Mouse (Mus musculus) hindbrain, embryonic 15.5 days (tissue): Measurements from ENCODE around the gene Rbm34. TPM values are rescaled to one million over a fixed set of nuclear protein-coding genes. Genes with fewer than 3 reads are reported as not detected.
"Not testable (repeated sequence)": the region's sequence is repeated elsewhere in the genome, so short reads cannot be mapped to it uniquely, and the experiment has no call there.

Source experiments
- ATAC-seq: fragments of 200-750 bp; cut with Nextera tagmentation; 2 replicates; pipeline ENCODE4 v1.8.0; 2017; ENCODE audit warnings: low read depth, moderate number of reproducible peaks, moderate TSS enrichment; ENCODE audit not compliant: low FRiP score
- H3K27ac ChIP-seq: fragments of 300-500 bp; sonication (generic); replicated peaks from 2 replicates; pipeline ENCODE4 v1.5.1; 2015; ENCODE audit warnings: mild to moderate bottlenecking, inconsistent platforms
- H3K27me3 ChIP-seq: fragments of 300-500 bp; sonication (generic); 2 replicates; pipeline ENCODE4 v1.6.1; 2015; ENCODE audit warnings: control low read depth, inconsistent platforms
- H3K36me3 ChIP-seq: fragments of 300-500 bp; sonication (generic); 2 replicates; pipeline ENCODE4 v1.6.1; 2015; ENCODE audit warnings: control low read depth, inconsistent platforms
- H3K4me1 ChIP-seq: fragments of 300-500 bp; sonication (generic); replicated peaks from 2 replicates; pipeline ENCODE4 v1.6.1; 2015; ENCODE audit warnings: control low read depth, inconsistent platforms
- H3K4me2 ChIP-seq: fragments of 300-500 bp; sonication (generic); 2 replicates; pipeline ENCODE4 v1.6.1; 2015; ENCODE audit warnings: moderate library complexity, mild to moderate bottlenecking, inconsistent platforms
- H3K4me3 ChIP-seq: fragments of 300-500 bp; sonication (generic); 2 replicates; pipeline ENCODE4 v1.5.1; 2015; ENCODE audit warnings: mild to moderate bottlenecking, inconsistent platforms
- H3K9ac ChIP-seq: fragments of 300-500 bp; sonication (generic); 2 replicates; pipeline ENCODE4 v1.6.1; 2015; ENCODE audit warnings: inconsistent platforms
- H3K9me3 ChIP-seq: fragments of 300-500 bp; sonication (generic); 2 replicates; pipeline ENCODE4 v1.6.1; 2016; ENCODE audit warnings: control low read depth, inconsistent platforms
- WGBS: fragments of 180-500 bp; shearing (Covaris S2); methylation state at CpG from one replicate; pipeline ENCODE4 v1.1.7; 2015; 5-methylcytosine and 5-hydroxymethylcytosine counted together
- polyA plus RNA-seq: library from polyadenylated mRNA; unstranded; fragments of >200 nt; fragmentation: Nextera tagmentation; extraction: Ambion mirVana; gene quantifications from 2 replicates; pipeline ENCODE4 v1.2.1, GENCODE M21; 2015

Gene Rbm34
- polyA plus RNA-seq = 23.7 and 25.2 TPM in 2 replicates

DNA sequence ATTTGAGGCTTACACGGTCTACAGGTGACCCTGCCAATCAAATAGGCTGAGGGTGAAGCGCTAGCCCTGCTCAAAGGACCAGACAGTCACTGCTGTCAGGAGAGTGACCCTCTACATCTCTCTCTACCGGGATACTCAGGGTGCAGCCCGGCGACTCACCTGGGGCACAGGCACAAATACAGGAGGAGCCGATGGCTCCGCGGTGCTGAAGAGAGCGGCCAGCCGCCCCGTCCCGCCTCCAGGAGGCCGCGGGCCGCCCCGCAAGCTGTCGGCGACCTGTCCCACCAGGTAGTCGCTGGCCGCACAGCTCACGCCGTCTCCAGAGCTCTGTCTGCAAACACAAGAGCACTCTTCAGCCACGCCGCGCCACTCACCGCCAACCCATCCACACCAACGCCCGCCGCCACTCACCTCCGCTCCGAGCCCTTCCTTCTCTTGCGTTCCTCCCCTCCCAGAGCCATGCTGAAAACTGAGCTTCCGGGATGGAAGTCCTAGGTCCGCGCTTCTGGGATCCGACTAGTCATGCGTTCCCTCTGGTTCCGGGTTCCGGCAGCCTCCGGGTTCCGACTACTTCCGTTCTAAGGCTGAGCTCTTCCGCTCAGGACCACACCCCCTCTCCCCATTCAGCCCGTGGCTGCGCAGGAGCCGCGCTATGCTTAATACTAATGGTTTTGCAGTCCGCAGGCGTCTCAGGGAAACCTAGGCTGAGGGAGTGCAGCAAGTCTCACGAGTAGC, at the start of gene Rbm34:
Gene Rbm34 (minus strand): TSS at position 493 of the 735 bp plus-strand sequence.
- H3K36me3 ChIP-seq = peaks cover 20% of the 10 kb centered on the region
- peak within 1 kb of the TSS; percentile 67 for H3K4me2 ChIP-seq
- H3K9ac ChIP-seq = peak within 1 kb of the TSS; percentile 71
- H3K27ac ChIP-seq = peak within 1 kb of the TSS; percentile 86
- no peaks in the 10 kb centered on the region for H3K27me3 ChIP-seq
- peak within 1 kb of the TSS; percentile 80 for H3K4me3 ChIP-seq
- peaks cover 19% of the 10 kb centered on the region for H3K4me1 ChIP-seq
- WGBS = under 1% methylated on average over 50 of the region's 50 CpGs
- H3K9me3 ChIP-seq = no peaks in the 10 kb centered on the region
- ATAC-seq = peak; percentile 97

DNA sequence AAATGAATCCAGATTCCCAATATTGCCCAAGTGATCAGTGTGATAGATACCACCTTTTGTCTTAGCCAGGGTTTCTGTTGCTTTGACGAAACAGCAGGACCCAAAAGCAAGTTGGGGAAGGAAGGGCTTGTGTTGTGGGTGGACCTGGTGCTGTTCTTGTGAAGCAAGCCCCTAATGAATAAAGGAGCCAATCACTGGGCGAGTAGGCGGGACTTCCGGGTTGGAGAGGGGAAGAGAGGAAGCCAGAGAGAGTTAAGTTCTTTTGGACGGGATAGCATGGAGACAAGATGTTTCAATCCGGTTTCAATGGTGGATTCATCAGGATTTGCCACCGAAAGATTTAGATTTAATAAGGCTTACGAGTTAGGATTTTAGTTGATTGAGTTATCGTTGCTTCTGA, 40.8 kb upstream of the Rbm34 start:
- Histone ChIP-seq H3K9me3 (no peaks in the 10 kb centered on the region), H3K27me3 (no peaks in the 10 kb centered on the region), H3K4me2 (no peak overlapping the region), H3K36me3 (no peaks in the 10 kb centered on the region), H3K27ac (no peak overlapping the region), H3K4me1 (no peaks in the 10 kb centered on the region), H3K4me3 (no peak overlapping the region), H3K9ac (no peak overlapping the region)
- no peak for ATAC-seq
- WGBS = 49% methylated on average over 9 of the region's 9 CpGs

DNA sequence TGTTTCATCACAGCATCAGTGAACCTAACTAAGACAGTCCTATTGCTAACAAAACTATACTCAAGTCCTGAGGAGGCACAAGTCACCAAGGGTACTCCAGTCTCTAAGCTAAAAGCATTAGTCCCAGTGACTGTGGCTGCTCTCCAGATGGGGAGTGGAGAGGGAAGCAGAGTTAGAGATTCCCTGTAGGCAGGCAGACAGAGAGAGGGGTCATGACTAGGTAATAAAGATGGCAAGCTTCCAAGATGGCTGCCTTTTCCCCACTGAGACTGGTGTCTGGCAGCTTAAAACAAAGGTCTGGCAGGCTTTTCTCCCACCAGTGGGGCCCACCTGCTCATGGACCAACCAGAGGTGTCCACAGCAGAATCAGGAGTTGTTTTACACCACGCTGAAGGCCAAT, 23.6 kb upstream of the Rbm34 start:
- no peaks in the 10 kb centered on the region for H3K4me1 ChIP-seq
- H3K27me3 ChIP-seq = no peaks in the 10 kb centered on the region
- no peaks in the 10 kb centered on the region for H3K9me3 ChIP-seq
- no peak for ATAC-seq
- no peak overlapping the region for H3K27ac ChIP-seq
- no peak overlapping the region for H3K9ac ChIP-seq
- H3K4me3 ChIP-seq = no peak overlapping the region
- H3K36me3 ChIP-seq = no peaks in the 10 kb centered on the region
- whole genome bisulfite sequencing = 56% methylated on average over 1 of the region's 1 CpGs
- H3K4me2 ChIP-seq = no peak overlapping the region

DNA sequence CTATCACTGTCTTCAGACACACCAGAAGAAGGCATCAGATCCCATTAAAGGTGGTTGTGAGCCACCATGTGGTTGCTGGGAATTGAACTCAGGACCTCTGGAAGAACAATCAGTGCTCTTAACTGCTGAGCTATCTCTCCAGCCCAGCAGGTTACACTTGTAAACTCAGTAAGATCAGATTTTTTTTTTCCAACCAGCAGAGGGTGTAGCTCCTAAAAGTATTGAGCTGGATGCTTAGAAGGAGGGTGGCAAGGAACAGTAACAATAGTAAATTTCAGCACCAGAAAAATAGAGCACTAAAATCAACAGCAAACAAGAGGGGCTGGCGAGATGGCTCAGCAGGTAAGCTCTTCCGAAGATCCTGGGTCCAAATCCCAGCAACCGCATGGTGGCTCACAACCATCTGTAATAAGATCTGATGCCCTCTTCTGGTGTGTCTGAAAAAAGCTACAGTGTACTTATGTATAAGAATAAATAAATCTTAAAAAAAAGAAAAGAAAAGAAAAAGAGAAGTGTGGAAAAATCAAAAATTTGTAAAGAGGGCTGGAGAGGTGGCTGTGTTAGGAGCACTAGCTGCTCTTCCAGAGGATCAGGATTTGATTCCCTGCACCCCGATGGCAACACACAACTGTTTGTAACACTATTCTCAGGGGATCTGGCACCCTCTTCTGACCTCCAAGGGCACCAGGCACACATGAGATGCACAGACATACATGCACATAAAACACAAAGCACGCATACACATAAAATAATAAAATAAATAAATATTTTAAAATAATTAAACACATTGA, 18.7 kb upstream of the Rbm34 start:
- H3K9ac ChIP-seq = no peak overlapping the region
- no peak overlapping the region for H3K4me3 ChIP-seq
- WGBS = 78% methylated on average over 5 of the region's 5 CpGs
- no peaks in the 10 kb centered on the region for H3K36me3 ChIP-seq
- no peak for ATAC-seq
- H3K27ac ChIP-seq = no peak overlapping the region
- H3K27me3 ChIP-seq = no peaks in the 10 kb centered on the region
- no peaks in the 10 kb centered on the region for H3K9me3 ChIP-seq
- H3K4me2 ChIP-seq = no peak overlapping the region
- H3K4me1 ChIP-seq = peaks cover 4% of the 10 kb centered on the region; the same call in 1 of the 2 replicates

DNA sequence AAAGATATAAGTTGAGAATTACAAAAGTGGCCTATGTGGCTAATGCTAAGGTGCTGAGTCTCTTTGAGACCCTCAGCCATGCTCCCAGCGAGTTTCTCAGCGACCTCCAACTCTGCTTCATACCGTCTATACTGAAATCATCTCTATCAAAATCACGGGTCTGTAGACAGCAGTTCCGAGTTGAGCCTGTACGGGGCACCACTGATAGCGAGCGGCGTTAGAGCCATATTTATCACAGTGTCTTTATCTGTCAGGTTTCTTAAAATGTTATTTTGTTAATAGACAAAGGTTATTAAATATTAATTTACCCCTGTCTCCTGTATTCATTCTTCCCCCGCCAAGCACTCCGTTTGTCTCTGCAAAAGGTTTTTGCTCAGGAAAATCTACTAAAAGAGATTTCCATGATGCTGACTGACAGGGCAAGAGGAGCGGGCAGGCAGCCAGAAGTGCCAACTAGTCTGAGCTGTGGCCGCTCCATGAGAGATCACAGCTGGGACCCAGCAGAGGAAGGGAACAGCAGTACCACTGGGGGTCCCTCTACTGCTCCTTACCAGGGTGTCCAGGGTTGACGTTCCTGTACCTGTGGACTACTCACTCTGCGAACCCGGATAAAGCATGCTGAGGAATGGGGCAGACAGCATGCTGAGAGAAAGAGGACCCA, 17.6 kb upstream of the Rbm34 start:
- Histone ChIP-seq H3K4me3 (no peak overlapping the region), H3K4me1 (peaks cover 4% of the 10 kb centered on the region; the same call in 1 of the 2 replicates), H3K27ac (no peak overlapping the region), H3K27me3 (no peaks in the 10 kb centered on the region), H3K36me3 (no peaks in the 10 kb centered on the region), H3K9me3 (no peaks in the 10 kb centered on the region), H3K9ac (no peak overlapping the region), H3K4me2 (no peak overlapping the region)
- ATAC-seq = no peak
- WGBS = 58% methylated on average over 16 of the region's 16 CpGs

DNA sequence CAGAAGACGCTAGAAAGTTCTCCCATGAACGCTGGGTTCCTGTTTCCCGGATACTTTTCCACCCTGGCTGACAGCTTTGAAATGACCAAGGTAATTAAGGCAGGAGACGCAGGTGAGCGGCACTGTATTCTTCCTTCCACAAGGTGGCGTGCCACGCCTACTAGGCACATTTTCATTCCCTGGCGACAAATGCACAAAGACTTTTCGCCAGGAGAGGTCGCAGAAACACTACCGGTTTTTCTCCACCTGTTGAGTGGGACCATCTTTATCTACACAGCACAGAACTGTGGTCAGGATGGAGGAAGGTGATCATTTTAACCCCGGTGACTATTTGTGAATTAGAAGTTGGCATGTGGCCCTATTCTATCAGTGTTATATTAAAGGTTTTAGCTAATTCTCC, 15.6 kb upstream of the Rbm34 start:
- H3K36me3 ChIP-seq = no peaks in the 10 kb centered on the region
- peak overlapping the region; percentile 36 for H3K4me2 ChIP-seq
- H3K9ac ChIP-seq = no peak overlapping the region
- 3% methylated on average over 12 of the region's 12 CpGs for WGBS
- no peaks in the 10 kb centered on the region for H3K9me3 ChIP-seq
- peaks cover 4% of the 10 kb centered on the region; the same call in 1 of the 2 replicates for H3K4me1 ChIP-seq
- no peak overlapping the region for H3K4me3 ChIP-seq
- H3K27ac ChIP-seq = no peak overlapping the region
- H3K27me3 ChIP-seq = no peaks in the 10 kb centered on the region
- ATAC-seq = peak; percentile 54; the same call in 1 of the 2 replicates

DNA sequence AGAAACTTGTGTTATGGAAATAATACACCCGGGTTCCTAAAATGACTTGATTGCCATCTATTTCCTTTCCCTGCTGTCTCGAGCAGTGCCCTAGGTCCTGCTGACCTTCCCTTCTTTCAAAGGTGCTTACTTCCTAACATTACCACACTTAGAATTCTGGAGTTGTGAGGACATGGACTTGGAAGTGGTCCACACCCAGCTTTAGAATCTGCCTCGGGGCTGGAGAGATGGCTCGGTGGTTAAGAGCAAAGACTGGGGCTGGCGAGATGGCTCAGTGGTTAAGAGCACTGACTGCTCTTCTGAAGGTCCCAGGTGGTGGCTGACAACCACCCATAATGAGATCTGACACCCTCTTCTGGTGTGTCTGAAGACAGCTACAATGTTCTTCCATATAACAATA, 9.2 kb upstream of the Rbm34 start:
- H3K27ac ChIP-seq = no peak overlapping the region
- H3K36me3 ChIP-seq = no peaks in the 10 kb centered on the region
- 70% methylated on average over 5 of the region's 5 CpGs for WGBS
- H3K9ac ChIP-seq = no peak overlapping the region
- no peak overlapping the region for H3K4me3 ChIP-seq
- no peaks in the 10 kb centered on the region for H3K4me1 ChIP-seq
- H3K9me3 ChIP-seq = no peaks in the 10 kb centered on the region
- H3K4me2 ChIP-seq = no peak overlapping the region
- peaks cover 13% of the 10 kb centered on the region; the same call in 1 of the 2 replicates for H3K27me3 ChIP-seq
- ATAC-seq = no peak

DNA sequence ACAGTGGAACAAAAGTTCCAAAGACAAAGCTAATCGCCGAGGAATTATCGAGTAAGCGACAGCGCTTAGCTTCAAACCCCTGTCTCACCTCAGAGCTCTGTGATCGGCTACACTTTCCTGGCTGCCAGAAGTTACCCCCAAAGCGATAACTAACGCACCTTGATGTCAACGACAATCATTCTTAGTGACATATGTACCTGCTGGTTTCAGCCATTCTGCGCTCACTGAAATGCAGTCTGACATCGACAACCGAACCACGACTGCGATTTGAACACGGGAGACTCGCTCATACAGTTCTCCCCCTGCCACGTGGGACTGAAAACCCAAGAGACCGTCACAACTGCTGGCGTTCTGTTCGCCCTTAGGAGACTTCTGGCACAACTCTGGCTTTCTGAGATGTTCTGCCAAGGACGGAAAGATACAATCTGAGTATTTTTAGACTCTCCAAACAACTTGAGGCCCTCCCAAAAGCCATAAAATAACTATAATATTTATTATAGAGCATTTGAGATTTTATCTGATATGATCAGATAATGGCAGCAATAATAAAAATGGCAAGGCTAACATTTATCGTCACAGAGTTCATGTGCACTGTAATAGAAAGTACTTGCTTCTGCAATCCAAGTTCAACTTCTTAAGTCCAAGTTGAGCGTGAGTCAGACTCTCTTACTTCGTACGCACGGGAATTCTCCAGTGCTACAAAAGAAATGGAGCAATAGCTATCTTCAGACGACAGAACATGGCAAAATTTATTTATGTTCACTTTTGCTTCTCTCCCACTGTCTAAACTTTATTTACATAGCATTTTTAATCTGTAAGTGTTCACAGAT, 8.4 kb upstream of the Rbm34 start:
- Histone ChIP-seq H3K27me3 (peaks cover 13% of the 10 kb centered on the region; the same call in 1 of the 2 replicates), H3K4me2 (peak overlapping the region; percentile 36), H3K4me1 (no peaks in the 10 kb centered on the region), H3K9ac (no peak overlapping the region), H3K36me3 (no peaks in the 10 kb centered on the region), H3K9me3 (no peaks in the 10 kb centered on the region), H3K4me3 (peak overlapping the region; percentile 17; the same call in 1 of the 2 replicates), H3K27ac (no peak overlapping the region)
- ATAC-seq = no peak
- 26% methylated on average over 27 of the region's 27 CpGs for whole genome bisulfite sequencing

DNA sequence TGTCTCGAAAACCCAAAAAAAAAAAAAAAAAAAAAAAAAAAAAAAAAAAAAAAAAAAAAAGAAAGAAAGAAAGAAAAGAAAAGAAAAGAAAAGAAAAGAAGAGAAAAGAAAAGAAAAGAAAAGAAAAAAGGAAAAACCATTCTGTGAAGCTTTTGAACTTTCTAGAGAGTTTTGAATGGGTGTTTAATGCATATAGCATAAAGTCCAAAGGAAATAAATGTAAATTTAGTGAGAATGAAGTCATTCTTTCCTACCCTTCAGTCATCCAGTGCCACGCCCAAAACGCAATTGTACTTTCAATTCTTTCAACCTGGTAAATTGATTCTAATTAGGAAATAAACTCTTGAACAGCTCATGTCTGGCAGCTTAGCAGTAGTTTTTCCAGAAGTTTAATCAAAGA, 7.7 kb upstream of the Rbm34 start:
- H3K27ac ChIP-seq, H3K9me3 ChIP-seq, H3K4me1 ChIP-seq, H3K4me3 ChIP-seq, H3K4me2 ChIP-seq, ATAC-seq, H3K9ac ChIP-seq, H3K36me3 ChIP-seq: not testable (repeated sequence)
- H3K27me3 ChIP-seq = peaks cover 13% of the 10 kb centered on the region; the same call in 1 of the 2 replicates
- WGBS = 47% methylated on average over 3 of the region's 3 CpGs

DNA sequence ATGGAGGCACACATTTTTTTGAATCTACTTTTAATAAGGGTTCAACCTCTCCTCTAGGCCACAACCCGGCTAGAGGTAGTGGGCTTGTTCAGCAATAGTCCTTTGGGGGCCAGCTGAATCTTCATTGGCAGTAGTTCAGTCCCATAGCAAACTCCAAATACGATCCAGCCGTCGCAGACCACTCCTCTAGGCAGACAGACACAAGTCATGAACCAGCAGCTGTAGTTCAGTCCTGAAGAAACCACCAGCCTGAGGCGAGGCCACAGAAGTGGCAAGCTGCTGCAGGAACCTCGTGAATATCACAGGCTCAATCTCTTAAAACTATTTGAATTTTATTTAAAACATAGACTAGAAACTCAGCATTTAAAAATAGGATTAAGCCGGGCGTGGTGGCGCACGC, 7.2 kb upstream of the Rbm34 start:
- no peaks in the 10 kb centered on the region for H3K4me1 ChIP-seq
- H3K9me3 ChIP-seq = no peaks in the 10 kb centered on the region
- no peak overlapping the region for H3K27ac ChIP-seq
- H3K4me3 ChIP-seq = no peak overlapping the region
- ATAC-seq = no peak
- no peak overlapping the region for H3K9ac ChIP-seq
- WGBS = 82% methylated on average over 10 of the region's 10 CpGs
- H3K4me2 ChIP-seq = no peak overlapping the region
- no peaks in the 10 kb centered on the region for H3K36me3 ChIP-seq
- H3K27me3 ChIP-seq = peaks cover 13% of the 10 kb centered on the region; the same call in 1 of the 2 replicates

DNA sequence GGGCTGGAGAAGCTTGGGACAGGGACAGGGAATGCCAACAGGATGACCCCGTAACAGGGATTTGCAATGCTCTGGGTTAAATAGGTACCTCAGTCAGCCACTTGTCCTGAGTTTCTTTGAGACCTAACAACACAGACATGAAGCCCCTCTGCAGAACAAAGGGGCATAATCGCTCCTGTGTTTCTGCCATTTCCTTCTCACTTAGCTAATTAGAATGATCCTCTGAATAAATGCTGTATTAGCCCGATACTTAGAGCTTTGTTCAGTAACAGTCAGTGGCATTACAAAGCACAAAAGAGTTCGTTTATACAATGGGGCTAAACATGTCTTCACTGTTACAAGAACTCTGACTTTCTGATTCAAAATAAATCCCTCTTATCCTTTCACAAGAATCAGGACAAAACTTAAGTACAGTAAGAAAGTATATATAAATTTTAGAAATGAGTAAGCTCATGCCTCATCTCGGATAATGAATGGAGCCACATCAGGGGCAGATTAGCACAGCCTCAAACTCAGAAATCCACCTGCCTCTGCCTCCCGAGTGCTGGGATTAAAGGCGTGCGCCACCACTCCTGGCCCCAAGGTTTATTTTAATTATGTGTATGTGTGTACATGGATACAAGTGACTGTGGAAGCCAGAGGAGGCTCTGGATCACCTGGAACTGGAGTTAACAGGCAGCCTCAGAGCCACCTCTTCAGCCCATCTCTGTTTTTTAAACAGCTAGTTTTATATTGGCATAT, 5.9 kb upstream of the Rbm34 start:
- 71% methylated on average over 8 of the region's 8 CpGs for WGBS
- no peak overlapping the region for H3K4me3 ChIP-seq

More for the DNA sequence above, 5.9 kb upstream of the Rbm34 start:
- Histone ChIP-seq H3K4me2 (no peak overlapping the region), H3K27me3 (peaks cover 13% of the 10 kb centered on the region; the same call in 1 of the 2 replicates), H3K36me3 (no peaks in the 10 kb centered on the region), H3K27ac (no peak overlapping the region), H3K9me3 (no peaks in the 10 kb centered on the region), H3K9ac (no peak overlapping the region), H3K4me1 (no peaks in the 10 kb centered on the region)
- no peak for ATAC-seq
